ENCODE assay signal across 14 mouse cellular contexts in the genomic region with DNA sequence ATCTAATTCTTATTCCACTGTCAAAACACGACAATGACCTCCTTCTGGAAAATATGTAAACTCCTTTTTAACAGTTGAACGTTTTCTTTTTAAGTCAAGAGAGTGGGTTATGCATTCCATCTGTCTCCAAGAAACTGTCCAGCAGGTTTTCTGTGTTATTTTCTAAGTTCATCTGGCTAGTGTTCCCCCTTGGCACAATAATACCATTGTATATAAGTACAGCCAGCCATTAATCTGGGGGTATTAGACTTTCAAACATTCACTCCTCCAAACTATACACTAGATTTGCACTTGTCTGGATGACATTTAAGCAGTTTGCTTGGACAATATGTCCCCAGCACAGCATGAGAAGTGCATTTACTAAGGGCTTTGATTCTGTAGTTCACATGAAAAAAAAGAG.
"Had no signal": no experiment of that assay in that cellular context is flagged by ENCODE, and none has a peak within 500 bp of the region (broad histone marks: within the 10 kb centered on the region; RNA-seq: fewer than 3 reads in every experiment).

No protein-coding gene starts in this region.

- ATAC-seq: liver, embryonic 12.5 days; midbrain, embryonic 15.5 days had no signal

- H3K9ac ChIP-seq: limb, embryonic 15.5 days; liver, embryonic 12.5 days; lung, embryonic 15.5 days; midbrain, embryonic 15.5 days; neural tube, embryonic 12.5 days had no signal

- H3K27ac ChIP-seq: kidney, postnatal 0 days; limb, embryonic 15.5 days; liver, embryonic 12.5 days; lung, embryonic 15.5 days; midbrain, embryonic 15.5 days; neural tube, embryonic 12.5 days had no signal

- H3K4me3 ChIP-seq: limb, embryonic 15.5 days; liver, embryonic 12.5 days; lung, embryonic 15.5 days; midbrain, embryonic 15.5 days; neural tube, embryonic 12.5 days had no signal

- H3K4me2 ChIP-seq: limb, embryonic 15.5 days; liver, embryonic 12.5 days; lung, embryonic 15.5 days; midbrain, embryonic 11.5 days; midbrain, embryonic 15.5 days; neural tube, embryonic 12.5 days had no signal

- H3K27me3 ChIP-seq: limb, embryonic 15.5 days; liver, embryonic 12.5 days; lung, embryonic 15.5 days; midbrain, embryonic 15.5 days; neural tube, embryonic 12.5 days had no signal

- H3K9me3 ChIP-seq: limb, embryonic 15.5 days; liver, embryonic 12.5 days; lung, embryonic 15.5 days; midbrain, embryonic 15.5 days; neural tube, embryonic 12.5 days had no signal

- DNase-seq: kidney, adult 9 months; kidney, postnatal 36 days; layer of hippocampus, adult 9-11 months; layer of hippocampus, postnatal 36 days; lung, postnatal 4 days; right cerebral cortex, postnatal 14 days; thymus, postnatal 36 days had no signal

- H3K4me1 ChIP-seq: limb, embryonic 15.5 days; liver, embryonic 12.5 days; lung, embryonic 15.5 days; midbrain, embryonic 15.5 days; neural tube, embryonic 12.5 days had no signal

- H3K36me3 ChIP-seq: limb, embryonic 15.5 days; liver, embryonic 12.5 days; lung, embryonic 15.5 days; midbrain, embryonic 15.5 days; neural tube, embryonic 12.5 days had no signal
